Mouse (Mus musculus) left cerebral cortex, postnatal 14 days (tissue): Measurements from ENCODE around the gene Gm45234. TPM values are rescaled to one million over a fixed set of nuclear protein-coding genes. Genes with fewer than 3 reads are reported as not detected.

Experiments
- DNase-seq, 2 experiments: peaks; one replicate each; pipeline ENCODE4 v3.0.0; 2021 to 2022; ENCODE audit warnings: low spot score in 2 of 2, mixed read lengths in 1 of 2
- intact Hi-C: fragments of 180-260 bp; cut with DNase I; formaldehyde crosslinking; loops from one replicate; pipeline ENCODE4 v1.15.1; 2025
- total RNA-seq, 2 experiments: library from RNA; stranded (reverse); gene quantifications; 2 replicates each; pipeline ENCODE4 v1.2.3; 2021

The Gm45234 gene
- total RNA-seq, 2 experiments from 2014 or later = not detected

DNA sequence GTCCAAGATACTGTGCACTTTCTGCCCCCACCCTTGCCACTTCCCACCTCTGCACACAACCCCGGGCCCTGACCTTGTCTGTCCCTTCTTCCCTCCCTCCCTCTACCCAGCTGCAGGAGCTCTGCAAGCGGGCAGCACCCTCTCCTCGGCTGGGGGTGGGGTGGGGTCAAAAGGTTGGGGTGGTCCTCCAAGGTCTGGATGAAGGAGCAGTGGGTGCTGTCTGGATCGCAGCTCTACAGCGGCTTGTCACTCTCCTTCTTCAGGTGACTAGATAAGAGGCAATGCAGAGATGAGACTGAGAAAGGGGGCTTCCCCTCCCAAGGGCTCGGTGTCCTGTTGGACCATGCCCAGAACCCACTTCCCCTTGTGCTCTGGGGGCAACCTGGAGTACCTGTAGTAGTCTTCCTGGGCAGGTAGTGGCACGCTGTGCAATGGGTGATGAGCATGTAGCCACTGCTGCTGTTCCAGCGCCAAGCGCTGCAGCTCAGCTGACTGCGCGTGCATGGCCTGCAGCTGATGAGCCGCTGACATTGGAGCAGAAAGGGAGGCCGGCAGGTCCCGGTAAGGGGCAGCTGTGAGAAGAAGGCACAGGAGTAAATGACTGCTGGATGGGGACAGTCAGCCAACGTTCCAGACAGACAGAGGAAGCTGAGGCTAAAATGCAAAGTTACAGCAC is 12.8 kb downstream of the Gm45234 start:
- no peak for DNase-seq
- intact Hi-C loops = loop anchor here (5.0 kb wide), 1 partner anchor 41 kb away; no protein-coding TSS in a partner anchor

DNA sequence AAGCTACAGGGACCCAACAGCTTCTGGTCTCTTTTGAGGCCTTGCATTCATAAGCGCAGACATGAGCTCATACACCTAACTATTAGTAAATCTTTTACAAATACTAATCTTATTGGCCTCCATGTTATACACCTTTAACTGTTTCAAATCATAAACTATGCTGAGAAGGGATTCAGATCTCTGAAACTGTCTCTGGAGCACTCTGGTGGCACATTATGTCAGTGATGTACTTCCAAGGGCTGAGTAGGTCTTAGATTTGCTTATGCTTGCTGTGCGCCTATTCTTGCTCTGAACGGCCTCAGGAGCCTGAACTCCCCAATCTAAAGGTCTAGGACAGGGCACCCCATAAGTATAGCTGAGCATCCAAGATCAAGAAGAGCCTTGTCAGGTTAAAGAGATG is 14.0 kb downstream of the Gm45234 start:
- intact Hi-C loops = loop anchor here (2.0 to 5.0 kb wide), 2 partner anchors 29 to 40 kb away; partner anchors contain the start of genes Emg1 and Phb2
- DNase-seq = no peak

DNA sequence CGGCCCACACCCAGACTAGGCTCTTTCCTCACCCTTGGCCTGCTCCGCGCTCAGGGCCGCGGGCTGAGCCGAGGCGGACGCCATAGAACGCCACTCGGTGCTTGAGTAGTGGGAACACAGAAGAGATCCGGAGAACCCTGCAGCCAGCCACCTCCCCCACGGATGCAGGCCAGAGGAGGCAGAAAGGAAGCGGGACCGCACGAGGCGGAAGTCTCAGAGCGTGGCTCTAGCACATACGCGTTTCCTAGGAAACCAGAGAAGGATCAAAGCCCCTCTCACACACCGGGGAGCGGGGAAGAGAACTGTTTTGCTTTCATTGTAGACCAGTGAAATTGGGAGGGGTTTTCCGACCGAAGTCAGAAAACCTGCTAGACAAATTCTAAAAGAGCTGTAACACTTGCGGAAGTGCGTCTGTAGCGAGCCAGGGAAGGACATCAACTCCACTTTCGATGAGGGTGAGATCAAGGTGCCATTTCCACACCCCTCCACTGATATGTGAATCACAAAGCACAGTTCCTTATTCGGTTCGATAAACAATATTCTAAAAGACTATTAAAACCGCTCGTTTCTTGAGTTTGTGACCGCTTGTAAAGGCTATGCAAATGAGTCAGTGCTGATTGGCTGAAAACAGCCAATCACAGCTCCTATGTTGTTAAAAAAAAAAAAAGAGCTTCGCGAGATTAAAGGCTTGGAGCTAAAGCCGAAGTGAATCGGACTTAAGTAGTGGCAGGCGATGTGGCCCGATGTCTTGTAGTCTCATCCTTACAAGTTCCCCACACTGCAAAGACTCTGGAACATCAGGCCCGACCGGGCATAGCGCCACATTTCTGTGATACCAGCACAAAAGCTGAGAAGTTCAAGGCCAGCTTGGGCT is 14.7 kb downstream of the Gm45234 start, which contains the start of gene Grcc10:
Grcc10 (minus strand) TSS at position 487 of the 874 bp plus-strand sequence.
- intact Hi-C loops = loop anchor here (2.0 to 5.0 kb wide), 2 partner anchors 28 to 39 kb away; partner anchors contain the start of genes Emg1 and Phb2
- peak; percentile 88 to 95 for DNase-seq

DNA sequence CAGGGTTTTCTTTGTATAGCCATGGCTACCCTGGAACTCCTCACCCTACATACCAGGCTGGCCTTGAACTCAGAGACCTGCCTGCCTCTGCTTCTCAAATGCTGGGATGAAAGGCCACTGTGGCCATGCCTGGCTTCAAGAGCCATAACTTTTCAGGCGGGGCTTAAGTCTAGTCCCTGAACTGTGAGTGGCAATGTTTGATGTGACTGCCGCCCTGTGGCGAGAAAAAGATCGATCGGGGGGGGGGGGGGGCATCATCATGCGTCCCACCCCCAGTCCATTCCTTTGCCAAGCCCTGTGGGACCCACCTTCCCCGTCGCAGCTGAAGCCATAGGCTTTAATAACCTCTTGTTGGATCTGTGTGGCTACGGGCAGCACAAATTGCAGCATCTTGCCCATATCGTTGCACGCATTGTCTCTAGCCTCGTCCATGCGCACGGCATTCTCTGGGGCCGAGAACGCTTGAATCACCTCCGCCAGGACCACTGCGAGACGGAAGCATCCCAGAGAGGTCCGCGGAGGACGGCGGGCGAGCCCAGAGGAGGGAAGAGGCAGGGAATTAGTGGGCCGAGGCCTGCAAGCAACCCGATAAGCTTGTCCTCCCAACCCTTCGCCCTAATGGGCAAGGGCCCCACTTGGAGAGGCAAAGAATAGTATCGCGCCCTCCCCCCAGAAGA is 15.5 kb downstream of the Gm45234 start:
- peak in 1 of 2 experiments; percentile 58 for DNase-seq
- intact Hi-C loops = loop anchor here (2.0 to 5.0 kb wide), 2 partner anchors 28 to 38 kb away; partner anchors contain the start of genes Emg1 and Phb2

DNA sequence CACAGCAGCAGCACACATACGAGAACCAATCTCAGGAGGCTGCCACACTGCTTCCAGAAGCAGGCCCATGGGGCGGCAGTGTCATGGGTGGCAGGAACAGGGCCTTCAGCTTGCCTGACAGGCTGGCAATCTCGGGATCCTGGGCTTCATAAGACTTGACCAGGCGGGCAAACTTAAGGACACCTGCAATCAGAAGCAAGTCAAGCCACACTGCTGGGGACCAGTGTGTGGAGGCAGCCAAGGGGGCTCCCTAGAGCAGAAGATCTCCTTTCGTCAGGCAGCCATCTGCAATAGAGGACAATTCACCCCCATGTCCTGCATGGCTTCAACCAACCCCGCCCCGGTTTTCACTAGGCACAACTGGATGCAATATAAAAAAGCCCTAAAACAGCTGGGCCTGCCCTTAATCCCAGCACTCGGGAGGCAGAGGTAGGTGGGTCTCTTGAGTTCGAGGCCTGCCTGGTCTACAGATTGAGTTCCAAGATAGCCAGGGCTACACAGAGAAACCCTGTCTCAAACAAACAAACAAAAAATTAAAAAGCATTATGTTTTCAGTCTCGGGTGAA is 16.5 kb downstream of the Gm45234 start:
- intact Hi-C loops = no loop called here
- DNase-seq = no peak

DNA sequence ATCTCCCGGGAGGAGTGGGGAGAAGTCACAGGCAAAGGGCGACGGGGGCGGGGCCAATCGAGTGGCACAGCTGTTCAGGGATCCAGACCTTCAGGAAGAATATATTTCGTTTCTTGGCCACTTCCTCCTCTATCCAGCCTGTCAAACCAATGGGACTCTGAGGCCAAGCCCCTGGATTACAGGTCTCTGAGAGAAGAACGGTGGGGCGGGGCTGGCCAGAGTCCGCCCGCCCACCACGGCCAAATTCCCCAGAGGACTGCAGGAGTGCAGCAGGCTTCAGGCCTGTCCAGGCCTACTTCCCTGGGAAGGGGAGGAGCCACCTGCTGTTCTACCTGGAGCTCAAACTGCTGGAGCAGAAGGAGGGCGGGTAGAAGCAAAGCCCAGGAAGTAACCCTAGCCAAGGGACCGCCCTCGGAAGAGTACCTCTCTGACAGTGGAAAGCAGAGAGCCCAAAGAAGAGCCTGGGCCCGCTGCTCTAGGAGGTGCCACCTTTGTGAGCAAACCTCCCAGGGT is 17.3 kb downstream of the Gm45234 start, which contains the start of gene Ptpn6:
Ptpn6 (minus strand) TSS at position 204 of the 513 bp plus-strand sequence.
- intact Hi-C loops = no loop called here
- DNase-seq = no peak

DNA sequence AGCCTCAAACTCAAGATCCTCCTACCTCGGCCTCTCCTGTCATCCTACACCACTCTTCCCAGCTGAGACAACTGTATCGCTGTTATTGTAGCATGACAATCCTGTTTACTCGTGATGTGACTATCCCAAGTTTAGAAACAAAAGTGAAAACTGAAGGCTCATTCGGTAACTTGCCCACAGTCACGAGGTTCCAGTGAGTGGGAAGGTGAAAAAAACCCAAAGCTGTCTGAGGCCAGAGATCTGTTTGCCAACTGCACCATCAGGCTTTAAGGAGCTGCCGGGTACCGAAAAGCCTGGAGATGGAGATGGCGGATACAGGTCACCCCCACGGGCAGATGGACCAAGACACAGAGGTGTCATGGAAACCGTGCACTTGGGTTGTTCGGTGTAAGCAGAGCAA is 18.8 kb downstream of the Gm45234 start:
- DNase-seq = no peak
- intact Hi-C loops = no loop called here

DNA sequence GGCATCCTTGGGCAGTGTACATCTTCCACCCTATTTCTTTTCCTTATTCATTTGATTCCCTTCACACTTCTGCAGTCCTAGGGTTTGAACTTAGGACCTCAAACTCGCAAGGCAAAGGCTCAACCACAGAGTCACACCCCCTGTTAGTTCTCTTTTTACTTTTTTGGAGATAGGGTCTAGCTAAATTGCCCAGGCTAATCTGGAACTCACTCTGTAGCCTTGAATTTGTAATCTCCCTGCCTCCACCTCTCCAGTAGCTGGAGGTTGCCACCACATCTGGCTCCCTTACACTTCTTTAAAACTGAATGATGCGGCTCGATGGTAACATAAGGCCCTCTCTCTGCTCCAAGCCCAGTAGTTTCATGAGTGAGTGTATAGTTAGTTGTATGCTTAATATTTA is 21.4 kb downstream of the Gm45234 start:
- DNase-seq = no peak
- intact Hi-C loops = no loop called here

DNA sequence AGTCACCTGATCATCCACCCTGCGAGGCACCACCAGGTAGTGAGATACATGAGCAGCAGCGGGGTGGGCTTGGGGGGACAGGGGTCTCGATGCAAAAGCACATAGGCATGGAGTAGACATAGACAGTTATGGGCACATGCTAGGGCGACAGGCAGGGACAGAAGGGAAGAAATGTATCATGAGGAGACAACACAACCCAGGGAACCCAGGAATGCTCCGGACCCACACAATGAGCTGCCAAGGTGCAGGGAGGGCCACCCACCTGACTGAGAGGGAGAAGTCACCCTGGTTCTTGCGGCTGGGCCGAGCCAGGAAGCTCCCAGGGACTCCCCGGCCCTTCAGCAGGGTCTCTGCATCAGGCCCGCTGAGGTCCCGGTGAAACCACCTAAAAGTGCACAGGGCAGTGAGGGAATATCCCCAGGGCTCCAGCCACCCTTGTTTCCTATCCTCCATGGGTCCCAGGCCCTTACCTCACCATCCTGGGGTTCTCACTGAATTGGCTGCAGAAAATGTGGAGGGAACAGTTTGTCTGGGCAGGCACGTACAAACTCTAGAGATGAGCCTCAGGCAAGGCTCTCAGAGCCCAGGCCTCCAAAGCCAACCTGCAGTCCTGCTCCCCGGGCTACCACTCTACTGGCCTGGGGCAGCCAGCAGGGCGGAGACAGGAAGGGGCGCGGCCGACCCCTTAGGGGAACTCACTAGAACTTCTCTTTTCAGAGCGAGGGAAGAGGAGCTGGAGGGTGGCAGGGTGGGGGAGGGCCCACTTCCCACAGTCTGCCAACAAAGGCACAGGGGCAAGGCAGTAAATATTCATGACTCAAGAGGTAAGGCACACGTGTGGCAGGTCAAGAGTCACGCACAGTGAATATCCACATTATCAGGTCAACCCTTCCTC is 23.1 kb downstream of the Gm45234 start:
- DNase-seq = no peak
- intact Hi-C loops = no loop called here

DNA sequence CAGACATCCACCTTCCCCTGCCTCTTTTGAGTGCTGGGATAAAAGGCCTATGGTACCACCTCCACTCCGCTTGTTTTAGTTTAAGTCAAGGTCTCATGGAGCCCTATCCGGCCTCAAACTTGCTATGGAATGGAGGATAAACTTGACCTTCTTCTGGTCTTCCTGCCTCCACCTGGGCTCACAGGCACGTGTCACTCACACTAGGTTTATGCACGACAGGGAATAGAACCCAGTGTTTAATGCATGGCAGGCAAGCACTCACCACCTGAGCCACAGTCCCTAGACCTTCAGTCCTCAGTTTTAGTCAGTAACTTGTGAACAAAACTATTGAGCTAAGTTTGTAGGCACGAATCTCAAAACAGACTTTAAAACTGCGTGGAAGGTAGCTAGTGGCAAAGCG is 24.8 kb downstream of the Gm45234 start:
- DNase-seq = no peak
- intact Hi-C loops = no loop called here

DNA sequence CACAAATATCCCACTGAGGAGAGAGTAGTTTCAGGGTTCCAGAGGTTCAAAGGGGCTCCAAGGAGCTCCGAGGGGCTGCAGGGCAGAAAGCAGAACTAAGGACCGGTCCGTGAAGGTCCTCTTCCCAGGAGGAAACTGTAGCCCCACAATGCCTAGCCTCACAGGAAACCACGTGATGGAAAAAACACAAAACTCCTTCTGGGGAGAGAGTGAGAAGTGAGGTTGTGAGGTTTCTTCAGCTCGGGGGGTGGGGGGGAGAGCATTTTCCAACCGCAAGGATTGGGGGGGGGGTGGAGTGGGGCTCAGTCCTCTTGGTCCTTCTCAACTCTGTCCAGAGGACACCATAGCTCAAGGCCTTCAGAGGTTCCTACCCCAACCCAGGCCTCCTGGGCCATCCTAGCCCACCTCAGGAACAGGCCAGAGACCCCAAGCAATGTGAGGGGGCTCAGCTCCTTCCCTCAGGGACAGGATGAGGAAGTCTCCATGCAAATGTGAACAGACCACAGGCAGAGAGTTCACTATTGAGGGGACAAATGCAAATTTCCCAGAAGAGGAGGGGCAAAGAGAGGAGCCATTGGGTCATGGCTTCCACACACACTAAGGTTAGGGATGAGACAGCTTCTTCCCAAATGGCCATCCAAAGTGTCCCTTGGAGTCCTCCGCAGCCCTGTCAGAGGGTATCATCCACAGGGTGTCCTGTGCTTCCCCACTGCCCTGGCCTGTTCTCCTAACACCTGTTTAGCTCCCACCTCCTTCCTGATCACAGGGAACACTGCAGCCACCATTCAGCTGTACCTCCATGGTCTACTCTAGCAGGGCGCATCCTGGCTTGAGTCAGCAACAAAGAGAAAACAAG is 25.7 kb downstream of the Gm45234 start:
- DNase-seq = no peak
- intact Hi-C loops = no loop called here

DNA sequence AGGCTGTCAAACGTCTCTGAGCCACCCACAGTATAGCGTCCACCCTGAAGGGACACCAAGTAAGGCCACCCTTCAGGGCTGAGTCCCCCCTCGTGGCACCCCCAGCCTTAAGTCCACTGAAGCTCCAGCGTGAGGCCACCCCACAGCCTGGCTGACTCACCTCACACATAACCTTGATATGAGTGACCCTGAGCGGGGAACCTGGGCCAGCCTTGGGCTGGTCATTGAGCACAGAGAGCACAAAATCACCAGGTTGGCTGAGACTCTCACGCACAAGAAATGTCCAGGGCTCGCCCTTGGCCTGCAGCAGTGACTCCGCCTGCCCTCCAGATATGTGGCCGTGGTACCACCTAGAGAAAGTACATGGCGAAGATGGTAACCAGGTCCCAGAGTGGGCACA is 27.2 kb downstream of the Gm45234 start:
- DNase-seq = no peak
- intact Hi-C loops = no loop called here

DNA sequence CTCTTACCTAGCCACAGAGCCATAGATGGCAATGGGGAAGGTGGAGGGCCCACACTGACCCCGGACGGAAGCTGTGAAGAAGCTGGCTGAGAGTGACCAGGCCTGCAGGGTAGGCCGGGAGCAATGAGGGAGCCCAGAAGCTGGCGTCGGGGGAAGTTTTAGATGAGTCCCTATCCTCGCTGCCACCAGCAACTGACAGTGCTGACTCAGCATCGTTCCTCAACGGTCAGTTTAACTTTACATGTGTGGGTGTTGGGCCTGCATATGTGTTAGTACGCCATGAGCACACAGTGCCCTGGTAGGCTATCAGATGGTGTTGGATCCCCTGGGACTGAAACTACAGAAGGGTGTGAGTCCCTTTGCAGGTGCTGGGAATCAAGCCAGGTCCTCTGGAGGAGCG is 31.3 kb downstream of the Gm45234 start:
- DNase-seq = no peak
- intact Hi-C loops = no loop called here

DNA sequence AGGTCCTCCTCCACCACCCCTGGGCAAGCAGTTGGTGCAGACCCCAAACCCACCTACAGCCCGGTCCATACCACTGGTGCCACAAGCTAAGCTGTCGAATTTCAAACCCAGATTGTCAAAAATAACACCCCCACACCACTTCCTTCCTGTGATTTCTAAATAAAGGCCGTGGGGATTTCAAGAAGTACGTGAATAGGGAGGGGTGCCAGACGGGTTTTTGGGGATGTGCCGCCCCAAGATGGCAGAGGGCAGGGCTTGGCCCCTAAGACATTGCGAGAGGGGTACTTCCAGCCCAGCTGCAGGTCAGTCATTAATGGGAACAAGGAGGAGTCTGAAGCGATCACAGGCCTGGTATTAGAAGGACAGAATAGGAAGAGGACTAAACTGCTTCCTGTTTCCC is 32.3 kb downstream of the Gm45234 start:
- no peak for DNase-seq
- intact Hi-C loops = no loop called here

DNA sequence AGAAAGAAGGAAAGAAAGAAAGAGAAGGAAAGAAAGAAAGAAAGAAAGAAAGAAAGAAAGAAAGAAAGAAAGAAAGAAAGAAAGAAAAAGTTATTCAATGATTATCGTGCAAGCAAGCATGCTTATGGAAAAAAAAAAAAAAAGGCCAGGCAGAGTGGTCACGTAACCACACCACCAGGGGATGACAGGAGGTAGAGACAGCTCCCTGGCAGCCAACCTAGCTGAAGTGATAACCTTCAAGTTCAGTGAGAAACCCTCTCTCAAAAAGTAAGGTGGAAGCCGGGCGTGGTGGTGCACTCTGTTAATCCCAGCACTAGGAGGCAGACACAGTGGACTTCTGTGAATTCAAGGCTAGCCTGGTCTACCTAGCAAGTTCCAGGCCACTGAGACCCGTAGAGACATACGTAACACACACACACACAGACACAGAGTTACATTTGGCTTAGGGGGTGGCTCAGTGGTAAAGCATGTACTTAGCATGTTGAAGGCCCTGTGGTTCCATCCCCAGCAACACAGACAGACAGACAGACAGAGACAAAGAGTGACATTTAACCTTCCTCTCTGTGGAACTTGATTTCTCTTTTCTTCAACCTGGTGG is 32.8 kb downstream of the Gm45234 start:
- intact Hi-C loops = no loop called here
- DNase-seq = no peak

DNA sequence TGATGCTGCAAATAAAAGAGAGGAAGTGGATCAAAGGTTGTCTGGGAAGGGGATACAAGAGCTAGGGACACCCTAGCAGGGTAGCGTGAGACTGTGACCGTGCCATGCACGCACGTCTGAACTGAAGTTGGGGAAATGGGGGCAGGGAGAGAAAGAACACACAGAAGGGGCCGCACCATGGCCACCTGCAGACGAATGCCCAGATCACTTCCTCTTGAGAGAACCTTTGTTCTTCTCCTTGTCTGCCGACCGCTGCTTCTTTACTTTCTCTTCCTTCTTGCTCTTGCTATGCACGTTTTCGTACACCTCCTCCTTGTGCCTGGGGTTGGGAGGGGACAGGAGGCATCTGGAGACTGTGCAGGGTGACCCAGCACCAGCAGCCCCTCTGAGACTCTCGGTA is 34.9 kb downstream of the Gm45234 start:
- no peak for DNase-seq
- intact Hi-C loops = no loop called here

DNA sequence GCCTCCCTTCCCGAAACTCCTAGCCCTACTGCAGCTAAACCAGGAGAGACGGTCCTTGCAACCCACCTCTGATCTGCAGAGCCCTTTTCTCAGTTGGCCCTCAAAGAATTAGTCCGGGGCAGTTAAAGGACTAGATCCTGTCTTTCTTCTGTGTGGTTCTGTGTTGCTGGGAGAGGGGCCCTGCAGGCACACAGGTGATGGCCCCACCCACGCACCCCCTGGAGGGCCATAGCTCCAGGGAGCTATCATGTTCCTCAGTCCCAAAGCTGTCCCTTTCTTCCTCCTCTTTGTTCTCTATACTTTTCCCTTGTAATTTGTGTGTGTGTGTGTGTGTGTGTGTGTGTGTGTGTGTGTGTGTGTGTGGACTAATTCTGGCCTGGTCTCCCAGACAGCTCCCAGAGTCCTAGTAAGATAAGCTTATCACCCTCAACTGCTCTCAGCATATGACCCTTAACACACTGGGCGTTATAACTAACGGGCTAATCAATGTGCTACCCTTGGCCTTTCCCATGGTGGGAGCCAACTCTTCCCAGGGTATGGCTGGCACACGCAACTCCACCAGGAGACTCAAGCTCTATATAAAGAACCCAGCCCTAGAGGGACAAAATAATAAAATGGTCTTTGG is 36.4 kb downstream of the Gm45234 start:
- intact Hi-C loops = no loop called here
- DNase-seq = no peak
